Mouse (Mus musculus): ENCODE measurements around the gene Pcbd2.

Pcbd2 gene

GRCm38 (mm10) chr13:55737885-55738284 lies 10.7 kb downstream of the Pcbd2 start:
- no peak for DNase-seq

- DNase-seq = no peak
Observed at GRCm38 (mm10) chr13:55742306-55742705, 15.1 kb downstream of the Pcbd2 start.

DNA sequence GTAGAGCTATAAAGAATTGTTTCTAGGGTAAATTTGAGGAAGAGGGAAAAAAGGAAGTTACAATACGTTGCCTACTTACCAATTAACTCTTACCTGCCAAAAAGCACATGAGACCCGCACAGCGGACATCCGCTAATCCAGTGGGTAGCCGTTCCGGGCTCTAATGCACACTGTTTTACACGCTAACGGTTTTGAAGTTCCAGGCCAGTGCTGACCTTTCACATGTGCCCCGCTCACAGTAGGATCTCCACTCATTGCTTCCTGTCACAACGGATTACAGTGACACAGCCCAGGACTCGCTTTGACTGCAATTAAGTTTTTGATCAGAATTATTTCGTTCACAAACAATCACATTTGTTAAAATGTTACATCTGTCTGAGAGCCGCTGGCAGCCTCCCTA lies 27.2 kb downstream of the Pcbd2 start:
- no peak for DNase-seq

DNA sequence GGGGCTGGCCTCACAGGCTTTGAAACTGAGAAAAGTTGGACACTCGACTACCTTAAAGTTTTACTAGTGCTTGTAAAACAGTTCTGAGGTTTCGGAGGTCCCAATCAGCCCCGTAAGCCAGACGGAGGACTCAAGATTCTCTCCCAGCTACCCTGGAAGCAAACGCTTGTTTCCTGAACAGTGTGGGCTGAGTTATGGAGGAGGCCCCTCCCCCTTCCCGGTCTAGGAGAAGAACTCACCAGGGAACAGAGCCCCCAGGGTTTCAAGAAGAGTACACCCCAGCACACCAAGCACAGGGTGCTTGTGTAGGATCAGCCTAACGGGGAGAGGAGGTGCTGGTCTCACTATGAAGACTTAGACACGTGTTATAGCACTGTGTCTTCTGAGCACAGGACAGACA lies 29.6 kb downstream of the Pcbd2 start:
- DNase-seq = peak; percentile 15 to 50

GRCm38 (mm10) chr13:55757645-55758044 lies 30.5 kb downstream of the Pcbd2 start:
- DNase-seq = peak; percentile 21 to 43

DNA sequence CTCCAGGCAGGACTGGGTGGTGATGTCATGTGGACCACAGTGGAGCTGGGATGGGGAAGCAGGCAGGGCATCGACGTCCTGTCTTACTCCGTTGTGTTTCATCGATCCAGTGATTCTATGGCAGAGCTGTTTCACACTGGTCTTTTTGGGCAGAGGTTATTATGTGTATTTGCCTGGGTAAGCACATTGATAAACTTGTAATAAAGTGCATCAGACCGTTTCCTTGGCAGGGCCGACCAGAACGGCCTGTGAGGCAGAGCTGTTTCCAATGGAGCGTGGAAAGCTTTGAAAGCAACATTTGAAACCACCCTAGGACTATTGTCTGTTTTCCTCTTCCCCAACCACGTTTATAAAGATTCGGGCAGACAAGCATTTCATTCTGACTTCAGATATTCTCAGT lies 33.4 kb downstream of the Pcbd2 start:
- peak in 1 of 2 experiments; percentile 26 for DNase-seq

GRCm38 (mm10) chr13:55761486-55761885 lies 34.3 kb downstream of the Pcbd2 start:
- DNase-seq = no peak

DNA sequence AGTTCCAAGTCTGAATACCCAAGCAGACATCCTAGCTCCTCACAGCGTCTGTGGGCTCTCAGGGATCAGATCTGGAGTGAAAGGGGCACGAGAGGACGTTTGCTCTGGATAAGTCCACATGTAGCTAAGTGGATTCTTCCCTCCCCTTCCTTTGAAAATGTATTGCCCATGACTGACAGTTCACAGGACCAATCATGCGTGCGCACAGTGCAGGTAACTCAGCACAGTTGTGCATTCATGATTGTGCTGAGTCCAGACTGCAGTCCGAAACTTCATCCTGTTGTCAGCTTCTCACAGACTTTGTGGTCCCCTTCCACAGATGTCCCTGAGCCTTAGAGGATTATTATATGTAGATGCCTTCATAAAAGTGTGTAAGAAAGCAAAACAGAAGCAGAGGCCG lies 47.2 kb downstream of the Pcbd2 start:
- no peak for DNase-seq

- no peak for DNase-seq
Observed at GRCm38 (mm10) chr13:55775056-55775455, 47.9 kb downstream of the Pcbd2 start.

- DNase-seq = no peak
Observed at GRCm38 (mm10) chr13:55784268-55784667, 57.1 kb downstream of the Pcbd2 start, which contains the start of gene Catsper3. TSS of gene Catsper3 (plus strand) at chr13:55784568.

DNA sequence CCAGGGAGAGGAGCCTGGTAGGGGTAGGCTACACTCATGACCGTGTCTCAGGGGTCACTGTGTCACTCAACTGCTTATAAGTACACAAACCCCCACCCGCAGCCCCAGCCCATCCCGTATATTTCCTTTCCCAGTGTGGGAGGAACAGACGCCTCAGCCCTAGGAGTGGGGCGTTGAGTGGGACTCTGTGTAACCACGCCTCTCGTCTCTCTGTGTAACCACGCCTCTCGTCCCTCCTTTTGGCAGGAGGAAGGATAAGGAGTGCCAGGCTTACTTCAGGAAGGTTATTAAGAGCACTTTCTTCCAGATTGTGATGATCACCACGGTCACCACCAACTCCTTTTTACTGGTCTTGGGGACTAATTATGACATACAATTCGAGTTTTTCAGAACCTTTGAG lies 59.0 kb downstream of the Pcbd2 start:
- no peak for DNase-seq

GRCm38 (mm10) chr13:55801246-55801645 lies 74.1 kb downstream of the Pcbd2 start:
- DNase-seq = no peak

DNA sequence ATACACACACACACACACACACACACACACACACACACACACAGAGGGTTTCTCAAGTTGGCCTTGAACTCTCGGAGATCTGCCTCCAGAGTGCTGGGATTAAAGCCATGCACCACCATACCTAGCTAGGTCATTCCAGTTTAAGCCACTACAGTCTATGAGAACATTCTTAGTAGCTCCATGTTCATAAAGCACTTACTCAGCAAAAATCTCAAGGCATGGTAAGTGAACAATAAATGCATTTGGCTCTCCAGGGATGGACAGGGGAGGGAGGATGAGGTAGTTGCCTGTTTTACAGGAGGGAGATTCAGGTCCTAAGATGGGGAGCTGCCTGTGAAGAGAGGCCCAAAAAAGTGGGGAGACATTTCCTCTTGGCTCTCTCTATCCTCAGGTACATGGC lies 76.8 kb downstream of the Pcbd2 start:
- no peak for DNase-seq

DNA sequence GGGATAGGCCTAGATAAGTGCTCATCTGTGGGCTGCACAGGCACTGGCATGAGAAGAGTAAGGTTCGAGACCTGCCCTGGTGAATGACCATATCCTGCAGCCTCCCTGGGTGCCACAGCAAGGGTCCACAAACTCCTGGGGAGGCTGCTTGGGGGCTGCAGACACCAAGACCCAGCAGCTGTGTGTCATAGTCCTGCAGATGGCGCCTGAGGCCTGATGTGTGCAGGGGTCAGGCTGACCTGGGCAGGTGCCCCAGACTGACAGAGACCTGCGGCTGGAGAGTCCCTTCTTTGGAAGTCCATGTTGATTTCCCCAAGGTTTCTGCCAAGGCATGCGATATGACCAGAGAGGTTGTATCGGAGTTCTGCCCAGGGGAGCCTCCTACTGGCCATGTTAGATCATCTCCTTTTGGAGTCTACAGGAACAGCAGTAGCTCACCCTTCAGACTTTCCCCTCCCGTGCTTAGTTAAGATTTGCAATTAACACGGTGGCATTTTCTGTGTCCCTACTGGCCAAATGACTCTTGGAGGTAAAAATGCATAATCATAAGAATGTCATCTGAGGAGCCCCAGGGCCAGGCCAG lies 82.0 kb downstream of the Pcbd2 start:
- no peak for DNase-seq

DNA sequence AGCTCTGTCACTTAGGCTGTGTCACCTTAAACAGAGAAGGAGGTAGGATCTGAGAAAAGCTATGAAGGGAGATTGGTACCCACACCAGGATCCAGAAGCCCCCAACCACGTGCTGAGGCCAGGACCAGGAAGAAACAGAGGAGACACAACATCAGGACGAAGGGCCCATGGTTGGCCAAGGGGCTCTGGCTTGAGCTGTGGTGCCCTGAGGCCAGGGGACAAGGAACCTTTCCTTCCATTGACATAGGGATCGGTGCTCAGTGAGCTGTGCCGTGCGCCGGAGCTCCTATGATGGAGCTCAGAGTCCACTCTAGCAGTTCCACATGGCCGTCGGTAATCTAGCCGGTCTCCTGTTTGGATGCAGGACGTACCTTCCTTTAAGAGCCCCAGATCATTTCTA lies 82.5 kb downstream of the Pcbd2 start:
- DNase-seq = no peak

GRCm38 (mm10) chr13:55810947-55811346 lies 83.8 kb downstream of the Pcbd2 start:
- no peak for DNase-seq

- DNase-seq = no peak
Observed at GRCm38 (mm10) chr13:55813490-55814016, 86.4 kb downstream of the Pcbd2 start.

DNA sequence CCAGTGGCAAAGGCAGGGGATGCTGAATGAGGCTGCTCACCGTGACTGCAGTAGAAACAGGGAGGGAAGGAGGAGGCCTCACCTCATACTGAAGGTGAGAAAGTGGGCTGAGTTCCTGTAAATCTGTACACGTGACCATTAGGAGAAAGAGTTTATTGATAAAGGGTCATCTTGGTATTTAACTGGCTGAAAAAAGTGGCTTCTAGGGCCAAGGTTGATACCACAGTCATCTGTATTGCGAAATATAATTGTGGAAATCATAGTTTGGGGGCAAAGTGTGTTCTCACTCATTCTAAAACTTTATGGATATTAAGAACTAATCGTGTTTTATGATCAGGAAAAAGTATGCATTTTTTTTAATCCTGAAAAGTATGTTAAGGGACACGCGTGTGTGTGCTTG lies 87.7 kb downstream of the Pcbd2 start:
- DNase-seq = no peak

GRCm38 (mm10) chr13:55822499-55822898 lies 95.3 kb downstream of the Pcbd2 start:
- DNase-seq = no peak

DNA sequence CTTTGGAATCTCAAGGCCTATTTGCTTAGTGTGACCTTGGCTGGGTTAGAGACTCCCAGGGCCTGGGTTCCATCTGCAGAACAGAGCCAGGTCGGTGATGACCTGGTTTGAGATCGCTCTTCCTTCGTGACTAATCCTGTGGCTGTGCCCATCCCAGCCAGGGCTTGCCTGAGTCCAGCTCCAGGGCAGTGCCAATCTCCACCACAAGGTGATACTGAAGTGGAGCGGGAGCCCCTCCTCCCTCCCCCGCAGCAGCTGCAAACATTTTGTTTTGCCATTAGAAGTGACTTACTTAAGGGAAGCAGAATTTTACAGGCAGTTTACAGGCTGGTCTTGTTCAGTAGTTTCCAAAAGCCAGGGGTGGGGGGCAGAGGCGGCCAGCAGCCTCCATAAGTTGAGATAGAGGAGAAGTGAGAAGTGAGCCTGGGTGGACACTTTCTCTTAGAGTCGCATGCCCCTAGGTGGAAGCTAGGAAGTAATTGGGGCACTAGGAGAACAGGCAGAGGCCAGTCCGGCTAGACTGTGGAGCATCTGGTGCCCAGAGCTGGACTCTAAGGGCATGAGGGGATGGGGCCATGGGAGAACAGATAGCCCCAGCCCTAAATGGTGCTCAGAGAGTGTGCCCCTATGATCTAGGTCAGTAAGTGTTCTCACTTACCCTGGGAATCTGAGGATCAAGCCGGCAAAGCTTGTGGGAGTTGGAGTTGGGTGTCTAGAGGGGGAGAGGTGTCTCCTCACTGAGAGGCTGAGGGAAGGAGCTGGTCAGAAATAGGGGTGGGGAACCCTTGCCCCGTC lies 97.2 kb downstream of the Pcbd2 start:
- DNase-seq = no peak

DNA sequence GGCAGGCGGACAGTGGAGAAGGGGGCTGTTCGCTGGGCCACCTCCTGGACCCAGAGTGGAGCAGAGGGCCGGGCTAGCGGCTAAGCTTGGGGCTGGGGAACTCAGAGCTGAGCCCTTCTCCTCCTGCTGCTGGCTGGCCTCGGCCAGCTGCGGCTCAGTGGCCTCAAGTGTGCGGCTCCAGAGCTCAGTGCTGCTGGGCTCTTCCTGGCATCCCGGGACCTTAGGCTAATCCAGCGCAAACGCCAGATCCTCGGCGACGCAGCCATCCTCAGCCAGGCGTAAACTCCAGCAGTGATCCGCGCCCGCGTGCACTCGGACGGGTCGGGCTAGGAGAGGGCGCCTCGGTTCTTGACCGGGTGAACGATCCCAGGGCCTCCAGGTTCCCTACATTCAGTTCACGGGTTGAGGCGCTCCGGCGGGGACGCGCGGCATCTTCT lies 98.1 kb downstream of the Pcbd2 start:
- DNase-seq = no peak

DNA sequence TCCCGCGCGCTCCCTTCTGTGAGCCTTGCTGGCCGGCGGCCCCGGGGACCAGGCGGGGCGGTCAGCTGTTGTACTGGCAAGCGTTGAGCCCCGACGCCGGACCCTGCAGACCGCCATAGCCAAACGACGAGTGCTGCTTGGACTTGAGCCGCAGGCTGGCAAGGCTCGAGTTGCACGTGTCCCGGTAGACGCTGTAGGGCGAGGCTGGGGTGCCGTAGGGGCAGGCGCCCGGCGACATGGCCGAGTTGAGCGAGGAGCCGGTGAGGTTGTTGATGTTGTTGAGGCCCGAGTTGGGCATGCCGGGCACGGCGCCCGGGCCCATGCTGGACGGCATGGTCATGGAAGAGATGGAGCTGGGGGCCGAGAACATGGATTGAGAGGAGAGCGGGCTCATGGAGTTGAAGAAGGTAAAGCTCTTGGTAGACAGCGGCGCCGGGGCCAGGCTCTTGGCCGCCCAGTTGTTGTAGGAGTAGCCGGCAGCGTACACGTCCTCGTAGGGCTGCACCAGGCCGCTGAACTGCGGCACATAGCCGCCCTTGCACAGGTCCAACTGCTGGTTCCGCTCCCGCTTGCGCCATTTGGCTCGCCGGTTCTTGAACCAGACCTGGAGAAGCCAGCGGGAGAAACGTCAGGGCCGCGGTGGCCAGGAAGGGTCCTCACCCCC lies 99.0 kb downstream of the Pcbd2 start:
- peak in 1 of 2 experiments; percentile 50 for DNase-seq

Data from kidney, postnatal 25 days (tissue).